Mouse (Mus musculus): ENCODE data around the gene Fsip1.
"Not testable (repeated sequence)": the region's sequence is repeated elsewhere in the genome, so short reads cannot be mapped to it uniquely, and the experiment has no call there.

Gene Fsip1

GRCm38 (mm10) chr2:118256621-118257053 is at the start of gene Fsip1:
Gene Fsip1 (minus strand): TSS chr2:118256966.
- no peak for DNase-seq

GRCm38 (mm10) chr2:118306522-118306895 is 49.7 kb upstream of the Fsip1 start:
- DNase-seq: no peak

- DNase-seq: no peak
Observed at GRCm38 (mm10) chr2:118305827-118306521, 49.2 kb upstream of the Fsip1 start.

GRCm38 (mm10) chr2:118303456-118303855 is 46.7 kb upstream of the Fsip1 start:
- no peak for DNase-seq

- no peak for DNase-seq
Observed at GRCm38 (mm10) chr2:118301656-118302055, 44.9 kb upstream of the Fsip1 start.

GRCm38 (mm10) chr2:118301041-118301545 is 44.3 kb upstream of the Fsip1 start:
- DNase-seq: no peak

GRCm38 (mm10) chr2:118299981-118300380 is 43.2 kb upstream of the Fsip1 start:
- no peak for DNase-seq

GRCm38 (mm10) chr2:118298601-118299000 is 41.8 kb upstream of the Fsip1 start:
- DNase-seq: no peak

GRCm38 (mm10) chr2:118297966-118298365 is 41.2 kb upstream of the Fsip1 start:
- DNase-seq: no peak

GRCm38 (mm10) chr2:118295505-118295904 is 38.7 kb upstream of the Fsip1 start:
- no peak for DNase-seq

- no peak for DNase-seq
Observed at GRCm38 (mm10) chr2:118293583-118293982, 36.8 kb upstream of the Fsip1 start.

GRCm38 (mm10) chr2:118289066-118289460 is 32.3 kb upstream of the Fsip1 start:
- not testable (repeated sequence) for DNase-seq

- no peak for DNase-seq
Observed at GRCm38 (mm10) chr2:118288326-118289065, 31.7 kb upstream of the Fsip1 start.

GRCm38 (mm10) chr2:118287678-118288077 is 30.9 kb upstream of the Fsip1 start:
- no peak for DNase-seq

- no peak for DNase-seq
Observed at GRCm38 (mm10) chr2:118282467-118282866, 25.7 kb upstream of the Fsip1 start.

- DNase-seq: peak; percentile 29
Observed at GRCm38 (mm10) chr2:118278249-118278648, 21.5 kb upstream of the Fsip1 start.

GRCm38 (mm10) chr2:118271606-118272005 is 14.8 kb upstream of the Fsip1 start:
- no peak for DNase-seq

- no peak for DNase-seq
Observed at GRCm38 (mm10) chr2:118270213-118270612, 13.4 kb upstream of the Fsip1 start.

- no peak for DNase-seq
Observed at GRCm38 (mm10) chr2:118263914-118264201, 7.1 kb upstream of the Fsip1 start.

GRCm38 (mm10) chr2:118263151-118263913 is 6.6 kb upstream of the Fsip1 start:
- DNase-seq: peak; percentile 42

GRCm38 (mm10) chr2:118262673-118263072 is 5.9 kb upstream of the Fsip1 start:
- DNase-seq: no peak

- no peak for DNase-seq
Observed at GRCm38 (mm10) chr2:118259746-118260145, 3.0 kb upstream of the Fsip1 start.

GRCm38 (mm10) chr2:118257094-118257493 is 328 bp upstream of the Fsip1 start:
- no peak for DNase-seq

GRCm38 (mm10) chr2:118254516-118254915 is 2.2 kb downstream of the Fsip1 start:
- DNase-seq: no peak

All from cerebellum, adult 11 months (tissue).